Mouse (Mus musculus): ENCODE measurements around the gene BC025920. TPM values are rescaled to one million over a fixed set of nuclear protein-coding genes. Genes with fewer than 3 reads are reported as not detected.
"Not testable (repeated sequence)": the region's sequence is repeated elsewhere in the genome, so short reads cannot be mapped to it uniquely, and the experiment has no call there.

Gene BC025920
- polyA plus RNA-seq, 1 experiment from 2014 or later, result 1.6 TPM

DNA sequence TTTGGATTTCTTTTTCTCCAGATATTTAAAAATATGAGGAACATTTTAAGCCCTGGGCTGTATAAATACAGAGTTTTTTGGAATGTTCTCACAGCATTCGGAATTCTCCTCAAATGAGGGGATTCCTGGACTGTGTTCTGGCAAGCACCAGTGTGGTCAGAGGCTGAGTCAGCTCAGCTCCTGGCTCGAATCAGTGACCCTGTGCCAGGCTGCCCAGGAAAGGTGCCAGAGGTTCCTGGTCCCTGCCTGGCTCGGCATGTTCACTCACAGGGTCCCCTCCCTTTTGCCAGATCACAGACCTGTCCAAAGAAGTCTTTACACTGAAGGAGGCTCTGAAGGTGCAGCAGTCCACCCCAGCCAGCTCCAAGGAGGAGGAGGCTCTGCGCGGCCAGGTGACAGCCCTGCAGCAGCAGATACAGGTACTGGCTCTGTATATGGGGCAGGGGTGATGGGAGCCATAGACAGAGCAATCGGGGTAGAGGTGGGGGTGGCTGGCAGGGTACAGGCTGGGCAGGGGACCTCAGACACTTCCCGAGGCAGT, 40.0 kb downstream of the BC025920 start:
- H3K4me1 ChIP-seq, result peaks cover 12% of the 10 kb centered on the region

DNA sequence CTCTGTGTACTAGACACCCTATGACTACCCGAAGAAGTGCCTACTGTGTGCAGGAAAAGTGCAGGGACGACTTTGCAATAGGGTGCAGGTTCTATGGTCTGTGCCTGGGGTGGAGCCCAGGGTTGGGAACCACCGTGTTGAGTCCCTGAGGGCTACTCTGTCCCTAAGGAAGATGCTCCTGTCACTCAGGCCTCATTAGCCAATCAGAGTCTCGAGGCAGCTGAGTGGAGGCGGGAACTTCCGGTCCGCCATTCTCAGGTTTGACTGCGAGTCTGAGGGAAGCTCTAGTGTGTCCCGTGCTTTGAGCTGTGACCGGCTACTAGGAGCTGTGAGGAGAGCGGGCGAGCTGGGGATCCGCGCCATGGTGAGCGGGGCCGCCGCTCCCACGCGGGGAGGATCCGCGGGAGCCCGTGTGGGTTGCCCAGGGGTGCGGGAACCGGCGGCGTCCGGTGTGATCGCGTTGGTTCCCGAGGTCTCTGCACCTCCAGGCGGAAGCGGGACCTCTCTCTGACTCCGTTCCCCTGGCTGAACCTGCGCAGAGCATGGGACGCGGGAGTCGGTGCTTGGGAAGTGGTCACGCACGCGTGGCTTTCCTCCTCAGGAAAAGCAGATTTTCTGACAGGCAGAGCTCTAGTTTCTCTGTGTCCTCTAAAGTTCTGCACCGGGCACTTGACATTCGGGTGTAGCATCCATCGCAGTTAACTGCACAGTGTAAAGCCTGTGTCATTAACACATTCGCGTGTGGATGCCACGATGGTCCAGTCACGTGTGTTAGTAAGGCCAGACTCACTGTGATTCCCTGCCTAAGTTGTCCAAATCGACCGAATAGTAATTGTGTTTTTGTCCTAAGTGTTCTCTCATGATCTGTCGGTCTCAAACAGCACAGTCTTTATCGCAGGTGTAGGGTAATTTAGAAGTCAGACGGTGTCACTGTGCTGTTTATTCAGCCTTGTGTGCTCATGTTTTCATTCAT, 43.0 kb downstream of the BC025920 start, which contains the start of gene Gm10778:
Gene Gm10778, plus strand, starts transcription at position 257 of the 973 bp plus-strand sequence.
- not testable (repeated sequence) for H3K27me3 ChIP-seq
- peak; percentile 88 for ATAC-seq (ENCODE audit: insufficient number of reproducible peaks, insufficient read depth, low FRiP score, low TSS enrichment)

More for the DNA sequence above, 40.0 kb downstream of the BC025920 start:
- no peaks in the 10 kb centered on the region for H3K9me3 ChIP-seq
- no peak overlapping the region for H3K4me2 ChIP-seq (replicated peaks)
- no peak overlapping the region for H3K9ac ChIP-seq
- ATAC-seq (ENCODE audit: insufficient number of reproducible peaks, insufficient read depth, low FRiP score, low TSS enrichment), result no peak
- 78% methylated on average over 7 of the region's 7 CpGs for WGBS
- H3K4me3 ChIP-seq, result no peak overlapping the region
- H3K27ac ChIP-seq, result no peak overlapping the region
- no peaks in the 10 kb centered on the region for H3K27me3 ChIP-seq
- H3K36me3 ChIP-seq, result 0 out of 2 replicates have a peak, but pooled peaks cover 5% of the 10 kb centered on the region

DNA sequence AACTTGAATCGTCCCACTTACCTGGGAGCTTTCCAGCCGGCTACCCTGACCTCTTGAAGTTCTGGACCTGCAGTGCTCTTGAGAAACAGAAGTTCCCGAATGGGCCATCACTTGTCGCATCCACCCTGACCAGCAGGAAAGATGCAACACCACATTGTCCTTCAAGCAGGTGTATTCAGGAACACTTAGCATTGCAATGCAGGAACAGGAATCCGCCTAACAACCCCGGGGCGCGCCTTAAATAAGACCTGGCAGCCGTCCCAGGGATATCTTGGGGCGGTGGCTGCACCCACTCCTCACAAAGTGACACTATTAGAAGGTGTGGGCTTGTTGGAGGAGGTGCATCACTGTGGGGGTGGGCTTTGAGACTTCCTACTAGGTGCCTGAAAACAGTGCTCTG, 49.1 kb downstream of the BC025920 start:
- ATAC-seq (ENCODE audit: insufficient number of reproducible peaks, insufficient read depth, low FRiP score, low TSS enrichment), result no peak
- H3K27ac ChIP-seq, result no peak overlapping the region
- no peaks in the 10 kb centered on the region for H3K27me3 ChIP-seq
- peaks cover 35% of the 10 kb centered on the region; the same call in 1 of the 2 replicates for H3K9me3 ChIP-seq
- WGBS, result 96% methylated on average over 10 of the region's 10 CpGs
- no peaks in the 10 kb centered on the region for H3K4me1 ChIP-seq
- H3K36me3 ChIP-seq, result peaks cover 28% of the 10 kb centered on the region
- no peak overlapping the region for H3K4me3 ChIP-seq
- H3K9ac ChIP-seq, result no peak overlapping the region
- no peak overlapping the region for H3K4me2 ChIP-seq (replicated peaks)

More for the DNA sequence above, 43.0 kb downstream of the BC025920 start, which contains the start of gene Gm10778:
- peak within 1 kb of the TSS; percentile 67 for H3K9ac ChIP-seq
- not testable (repeated sequence) for H3K9me3 ChIP-seq, H3K4me1 ChIP-seq, H3K36me3 ChIP-seq
- H3K4me2 ChIP-seq (replicated peaks), result peak within 1 kb of the TSS; percentile 54
- 4% methylated on average over 34 of the region's 52 CpGs for WGBS
- peak within 1 kb of the TSS; percentile 81 for H3K27ac ChIP-seq
- peak within 1 kb of the TSS; percentile 56 for H3K4me3 ChIP-seq

DNA sequence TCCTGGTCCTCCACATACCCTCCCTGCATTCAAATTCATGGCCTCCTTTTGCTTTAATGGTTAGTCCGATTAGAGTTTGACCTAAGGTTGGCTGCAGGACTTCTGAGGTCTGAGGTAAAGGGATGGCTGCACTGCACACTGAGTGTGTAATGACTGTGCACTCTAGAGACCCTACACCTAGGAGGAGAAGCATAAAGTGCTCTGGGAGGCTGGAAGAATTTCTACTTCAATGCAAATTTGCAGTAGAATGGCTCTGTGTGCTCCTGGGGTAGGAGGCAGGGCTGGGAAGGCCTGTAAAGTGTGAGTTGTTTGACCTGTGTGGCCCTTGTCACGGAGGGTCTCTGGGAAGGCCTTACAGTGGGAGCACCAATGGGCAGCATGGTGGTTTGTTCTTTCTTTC, 50.1 kb downstream of the BC025920 start:
- H3K36me3 ChIP-seq, result peaks cover 23% of the 10 kb centered on the region
- no peak overlapping the region for H3K27ac ChIP-seq
- H3K9ac ChIP-seq, result no peak overlapping the region
- H3K9me3 ChIP-seq, result peaks cover 37% of the 10 kb centered on the region; the same call in 1 of the 2 replicates
- no peaks in the 10 kb centered on the region for H3K27me3 ChIP-seq
- H3K4me1 ChIP-seq, result no peaks in the 10 kb centered on the region
- 96% methylated on average over 2 of the region's 2 CpGs for WGBS
- no peak for ATAC-seq (ENCODE audit: insufficient number of reproducible peaks, insufficient read depth, low FRiP score, low TSS enrichment)
- H3K4me3 ChIP-seq, result no peak overlapping the region
- H3K4me2 ChIP-seq (replicated peaks), result no peak overlapping the region

Other genes starting within 250 kb of the BC025920 start
- 13.9 and 14.5 TPM in 2 replicates for gene Mfsd12, start 248.8 kb upstream of the BC025920 start, polyA plus RNA-seq (2016; fragmentation: Nextera tagmentation; extraction: Ambion mirVana)
- gene 4930404N11Rik, start 240.5 kb upstream of the BC025920 start, polyA plus RNA-seq (2016; fragmentation: Nextera tagmentation; extraction: Ambion mirVana), result 0.73 and 0.82 TPM in 2 replicates
- gene Fzr1, start 227.8 kb upstream of the BC025920 start, polyA plus RNA-seq (2016; fragmentation: Nextera tagmentation; extraction: Ambion mirVana), result 140 and 143 TPM in 2 replicates
- 73.6 and 77.0 TPM in 2 replicates for gene Dohh, start 221.8 kb upstream of the BC025920 start, polyA plus RNA-seq (2016; fragmentation: Nextera tagmentation; extraction: Ambion mirVana)
- 2.9 and 4.1 TPM in 2 replicates for gene Gm48551, start 221.8 kb upstream of the BC025920 start, polyA plus RNA-seq (2016; fragmentation: Nextera tagmentation; extraction: Ambion mirVana)
- gene Gm48552, start 217.3 kb upstream of the BC025920 start, polyA plus RNA-seq (2016; fragmentation: Nextera tagmentation; extraction: Ambion mirVana), result 2.0 and 3.8 TPM in 2 replicates
- gene Smim24, start 213.2 kb upstream of the BC025920 start, polyA plus RNA-seq (2016; fragmentation: Nextera tagmentation; extraction: Ambion mirVana), result 3.1 and 3.4 TPM in 2 replicates
- 46.2 and 50.8 TPM in 2 replicates for gene Nfic, start 150.6 kb upstream of the BC025920 start, polyA plus RNA-seq (2016; fragmentation: Nextera tagmentation; extraction: Ambion mirVana)
- 2.7 and 3.6 TPM in 2 replicates for gene Celf5, start 123.6 kb upstream of the BC025920 start, polyA plus RNA-seq (2016; fragmentation: Nextera tagmentation; extraction: Ambion mirVana)
- gene Ncln, start 109.9 kb upstream of the BC025920 start, polyA plus RNA-seq (2016; fragmentation: Nextera tagmentation; extraction: Ambion mirVana), result 81.9 and 82.9 TPM in 2 replicates
- gene S1pr4, start 106.1 kb upstream of the BC025920 start, polyA plus RNA-seq (2016; fragmentation: Nextera tagmentation; extraction: Ambion mirVana), result 0.22 and 0.58 TPM in 2 replicates
- gene Gna15, start 82.0 kb upstream of the BC025920 start, polyA plus RNA-seq (2016; fragmentation: Nextera tagmentation; extraction: Ambion mirVana), result 0.86 and 0.97 TPM in 2 replicates
- 82.7 and 83.5 TPM in 2 replicates for gene Gna11, start 61.1 kb upstream of the BC025920 start, polyA plus RNA-seq (2016; fragmentation: Nextera tagmentation; extraction: Ambion mirVana)
- 523 and 554 TPM in 2 replicates for gene Aes, start 46.8 kb upstream of the BC025920 start, polyA plus RNA-seq (2016; fragmentation: Nextera tagmentation; extraction: Ambion mirVana)
- gene Tle2, start 31.7 kb upstream of the BC025920 start, polyA plus RNA-seq (2016; fragmentation: Nextera tagmentation; extraction: Ambion mirVana), result 59.2 and 71.1 TPM in 2 replicates
- 14.4 and 16.2 TPM in 2 replicates for gene Tle6, start 5.2 kb upstream of the BC025920 start, polyA plus RNA-seq (2016; fragmentation: Nextera tagmentation; extraction: Ambion mirVana)
- 55.1 and 55.5 TPM in 2 replicates for gene Sirt6, start 21.5 kb downstream of the BC025920 start, polyA plus RNA-seq (2016; fragmentation: Nextera tagmentation; extraction: Ambion mirVana)
- gene Ankrd24, start 22.3 kb downstream of the BC025920 start, polyA plus RNA-seq (2016; fragmentation: Nextera tagmentation; extraction: Ambion mirVana), result 12.2 and 13.5 TPM in 2 replicates
- 6.1 and 6.3 TPM in 2 replicates for gene Gm10778, start 42.8 kb downstream of the BC025920 start, polyA plus RNA-seq (2016; fragmentation: Nextera tagmentation; extraction: Ambion mirVana)
- 16.5 and 17.9 TPM in 2 replicates for gene Zfp433, start 98.6 kb downstream of the BC025920 start, polyA plus RNA-seq (2016; fragmentation: Nextera tagmentation; extraction: Ambion mirVana)
- gene Gm3055, start 164.9 kb downstream of the BC025920 start, polyA plus RNA-seq (2016; fragmentation: Nextera tagmentation; extraction: Ambion mirVana), result 14.7 and 15.3 TPM in 2 replicates
- 2.7 and 3.3 TPM in 2 replicates for gene Gm4767, start 205.9 kb downstream of the BC025920 start, polyA plus RNA-seq (2016; fragmentation: Nextera tagmentation; extraction: Ambion mirVana)

Measured in embryonic facial prominence, embryonic 12.5 days (tissue).